Mouse (Mus musculus) ovary, adult 18-20 months (tissue): Measurements from ENCODE around the gene Kremen2.
A peak's percentile ranks its signal among the peaks of the same experiment; 100 is the strongest.
"Not testable (repeated sequence)": the region's sequence is repeated elsewhere in the genome, so short reads cannot be mapped to it uniquely, and the experiment has no call there.

Source experiments
- DNase-seq: peaks from one replicate; pipeline ENCODE4 v3.0.0; 2022; ENCODE audit warnings: low spot score, mixed read lengths

The Kremen2 gene

DNA sequence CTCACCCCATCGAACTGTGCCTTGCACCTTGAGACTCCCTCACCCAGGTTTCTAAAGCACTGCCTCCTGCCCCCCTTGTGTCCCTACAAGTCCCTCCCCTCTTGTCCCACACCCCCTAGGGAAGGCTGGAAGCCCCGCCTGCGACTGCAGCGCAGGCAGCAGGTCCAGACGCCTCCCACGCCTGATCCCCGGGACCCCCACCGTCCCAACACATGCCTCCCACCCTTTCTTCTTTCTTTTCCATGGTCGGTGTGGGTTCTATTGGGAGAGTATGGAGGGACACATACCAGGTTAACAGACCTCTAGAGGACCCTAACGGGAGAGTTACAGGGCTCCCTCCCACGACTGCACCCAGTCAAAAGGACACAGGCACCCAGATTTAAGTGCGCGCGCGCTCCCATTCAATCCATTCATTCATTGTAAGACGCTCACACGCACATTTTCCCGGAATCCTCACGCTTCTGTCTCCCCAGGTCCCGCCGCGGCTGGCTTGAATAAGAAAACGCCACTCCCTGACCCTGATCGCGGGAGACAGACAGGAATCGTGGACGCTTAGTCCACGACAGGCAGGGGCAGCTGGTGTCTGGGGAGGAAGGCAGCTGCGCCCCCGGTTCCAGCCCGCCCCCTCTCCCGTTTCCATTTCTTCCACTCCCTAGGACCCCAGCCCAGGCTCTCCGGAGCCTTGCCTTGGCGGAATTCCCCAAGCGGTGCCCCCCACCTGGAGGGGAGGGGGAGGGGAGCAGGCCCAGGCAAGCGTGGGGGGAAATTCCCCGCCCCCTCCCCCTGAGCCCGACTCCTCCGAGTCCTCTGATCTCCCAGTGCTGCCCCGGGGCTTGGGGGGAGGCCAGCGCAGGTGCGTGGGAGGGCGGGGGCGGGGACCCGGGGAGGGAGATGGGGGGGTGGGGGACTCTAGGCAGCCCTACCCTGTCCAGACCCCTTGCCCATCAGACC, at the start of gene Kremen2:
Kremen2 (minus strand) TSS at position 533 of the 951 bp plus-strand sequence.
- DNase-seq = no peak

- DNase-seq = no peak
Measured at GRCm38 (mm10) chr17:23795323-23795722, 49.7 kb upstream of the Kremen2 start.

GRCm38 (mm10) chr17:23791079-23791357, 45.4 kb upstream of the Kremen2 start:
- no peak for DNase-seq

DNA sequence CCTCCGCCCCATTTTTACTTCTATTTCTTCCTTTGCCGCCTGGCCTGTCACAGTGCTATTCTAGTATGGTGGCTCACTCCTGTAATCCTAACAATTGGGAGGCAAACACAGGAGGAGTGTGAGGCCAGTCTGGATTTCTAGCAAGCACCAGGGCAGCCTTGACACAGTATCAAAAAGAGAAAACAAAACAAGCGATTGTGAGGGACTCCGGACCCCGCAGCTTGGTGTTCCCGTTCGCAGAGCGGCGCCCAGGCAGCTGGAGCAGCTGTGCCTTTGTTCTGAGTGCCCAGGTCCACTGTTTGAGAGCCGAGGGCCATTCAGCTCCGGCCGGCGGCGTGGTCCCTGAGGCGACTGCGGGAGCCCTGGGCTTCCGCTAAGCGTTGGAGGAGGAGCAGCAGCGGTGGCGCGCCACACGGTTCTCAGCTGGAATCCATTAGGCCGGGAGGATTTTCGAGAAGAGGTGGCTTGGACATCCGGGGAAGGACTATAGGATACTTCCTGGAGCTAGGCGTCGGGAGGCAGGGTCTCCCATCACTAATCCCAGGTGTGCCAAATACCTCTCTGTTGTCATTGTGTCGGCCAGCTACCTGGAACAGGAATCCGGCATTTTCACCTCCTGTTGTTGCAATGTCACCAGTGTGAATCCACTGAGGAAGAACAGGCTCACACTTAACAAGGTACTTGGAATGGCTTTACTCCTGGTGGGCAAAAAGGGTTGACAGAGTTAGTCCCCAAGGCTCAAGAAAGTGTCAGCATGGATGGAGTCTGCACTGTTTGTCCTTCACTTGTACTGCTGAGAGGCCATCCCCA, 44.8 kb upstream of the Kremen2 start, which contains the start of gene Srrm2:
Srrm2 (plus strand) TSS at position 264 of the 810 bp plus-strand sequence.
- peak; percentile 53 for DNase-seq

DNA sequence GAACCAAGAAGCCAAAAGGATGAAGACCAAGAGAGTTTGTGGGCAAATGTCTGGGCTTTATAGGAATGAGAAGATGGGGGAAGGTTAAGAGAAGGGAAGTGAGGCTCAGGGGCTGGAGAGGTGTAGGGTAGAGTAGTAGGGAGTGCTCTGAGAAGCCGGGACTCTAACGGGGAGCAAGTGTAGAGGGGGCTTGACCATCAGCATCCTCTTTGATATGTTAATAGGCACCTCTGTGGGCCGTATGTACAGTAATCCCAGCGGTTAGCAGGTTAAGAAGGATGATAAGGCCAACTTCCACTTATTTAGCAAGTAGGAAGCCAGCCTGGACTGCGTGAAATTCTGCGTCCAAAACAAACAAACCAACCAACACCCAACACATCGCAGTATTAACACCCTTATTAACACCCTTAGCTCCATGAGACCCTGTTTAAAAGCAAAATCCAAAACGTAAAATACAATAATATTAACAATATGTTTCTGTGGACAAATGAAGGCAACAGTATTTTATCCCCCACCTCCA, 44.2 kb upstream of the Kremen2 start:
- DNase-seq = no peak

- DNase-seq = no peak
Measured at GRCm38 (mm10) chr17:23788973-23789372, 43.3 kb upstream of the Kremen2 start.

DNA sequence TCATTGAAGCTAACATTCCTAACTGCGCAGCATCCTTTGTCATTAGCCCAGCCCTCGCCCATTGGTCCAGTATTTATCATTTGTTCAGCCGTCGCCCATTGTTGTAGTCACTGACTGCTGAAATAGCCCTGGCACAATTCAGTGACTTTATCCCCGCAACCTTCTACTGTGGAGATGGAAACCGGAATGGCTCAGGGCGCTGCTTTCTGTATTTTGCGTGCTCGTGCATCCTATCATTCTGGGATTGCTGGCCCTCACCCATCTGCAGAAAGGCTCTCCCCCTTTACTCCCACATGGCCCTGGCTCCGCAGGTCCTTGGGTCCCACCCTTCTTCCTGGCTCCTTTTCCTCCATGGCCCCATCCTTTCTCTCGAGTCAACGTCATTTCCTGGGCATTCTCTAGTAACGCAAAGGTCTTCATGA, 40.9 kb upstream of the Kremen2 start:
- no peak for DNase-seq

DNA sequence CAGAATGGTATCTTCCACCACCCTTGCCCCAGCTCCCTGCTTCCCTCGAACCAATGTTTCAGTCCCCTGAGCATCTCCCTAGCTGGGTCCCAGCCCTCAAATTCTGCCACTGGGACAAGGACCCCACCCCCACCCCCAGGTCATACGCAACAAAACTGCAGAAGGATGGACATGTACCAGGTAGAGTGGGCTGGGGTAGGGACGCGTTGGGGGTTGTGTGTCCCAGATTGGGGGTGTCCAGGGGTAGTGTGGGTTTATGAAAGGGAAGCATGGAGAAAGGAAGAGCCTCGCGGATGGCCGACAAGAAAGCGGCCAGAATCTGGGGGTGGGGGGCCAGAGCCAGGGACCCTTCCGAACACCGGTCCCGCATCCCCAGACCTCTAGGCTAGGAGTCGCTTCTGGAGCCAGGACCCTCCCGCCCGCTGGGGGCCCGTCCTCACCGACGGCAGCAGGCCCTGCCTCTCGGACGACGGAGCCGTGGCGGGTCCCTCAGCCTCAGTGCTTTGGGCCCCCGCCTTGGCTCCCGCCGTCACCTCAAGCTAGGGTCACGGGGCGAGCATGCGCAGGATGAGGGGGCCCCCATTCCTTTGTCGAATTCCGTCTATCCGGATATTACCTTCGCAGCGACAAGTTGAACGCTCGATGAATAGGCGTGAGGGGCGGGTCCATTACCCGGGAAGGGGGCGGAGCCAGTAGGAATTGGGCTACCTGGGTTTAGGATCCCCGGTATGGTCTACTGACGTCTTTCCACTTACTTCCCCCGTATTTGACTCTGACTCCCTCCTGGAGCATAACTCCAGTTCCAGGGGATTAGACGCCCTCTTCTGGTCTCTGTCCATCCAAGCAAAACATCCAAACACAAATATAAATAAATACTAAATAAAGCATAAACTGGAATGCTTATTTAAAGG, 40.2 kb upstream of the Kremen2 start, which contains the start of gene Flywch2:
Flywch2 (minus strand) TSS at position 521 of the 911 bp plus-strand sequence.
- DNase-seq = peak; percentile 62

- no peak for DNase-seq
Measured at GRCm38 (mm10) chr17:23783352-23783751, 37.7 kb upstream of the Kremen2 start.

DNA sequence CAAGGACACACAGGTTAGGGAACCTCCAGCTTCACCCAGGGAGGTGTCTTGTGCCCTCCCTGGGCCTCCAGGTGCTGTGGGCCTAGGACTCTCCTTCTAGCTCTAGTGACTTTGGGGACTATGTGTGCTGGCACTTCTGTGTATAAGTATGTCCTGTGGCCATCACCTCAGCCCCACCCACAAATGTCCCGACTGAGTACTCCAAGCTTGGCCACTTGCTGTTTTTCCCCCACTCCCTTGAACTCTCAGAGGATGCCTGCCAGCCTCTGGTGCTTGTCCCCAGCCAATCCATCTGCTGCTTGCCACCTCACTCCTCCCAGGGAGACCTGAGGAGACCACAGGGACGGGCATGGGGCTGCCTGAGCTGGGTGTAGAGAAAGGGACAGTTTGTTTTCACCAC, 32.8 kb upstream of the Kremen2 start:
- DNase-seq = no peak

DNA sequence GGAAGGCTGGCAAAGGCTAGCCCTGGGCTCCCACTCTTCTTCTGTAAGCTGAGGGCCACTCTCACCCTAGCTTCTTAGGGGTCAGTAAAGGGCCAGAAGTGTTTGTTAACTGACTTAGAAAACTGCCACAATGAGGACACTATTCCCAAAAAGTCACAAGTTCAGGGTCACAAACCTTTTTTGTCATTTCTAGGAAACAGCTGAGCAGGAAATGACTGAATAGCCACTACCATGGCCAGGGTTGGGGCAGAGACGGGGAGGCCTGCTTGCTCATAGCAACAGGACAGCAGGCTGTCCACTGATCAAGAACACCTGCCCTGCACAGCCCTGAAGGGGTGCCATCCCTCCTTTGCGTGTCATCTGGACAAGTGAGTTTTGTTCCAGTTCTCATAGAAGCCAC, 31.5 kb upstream of the Kremen2 start:
- DNase-seq = no peak

DNA sequence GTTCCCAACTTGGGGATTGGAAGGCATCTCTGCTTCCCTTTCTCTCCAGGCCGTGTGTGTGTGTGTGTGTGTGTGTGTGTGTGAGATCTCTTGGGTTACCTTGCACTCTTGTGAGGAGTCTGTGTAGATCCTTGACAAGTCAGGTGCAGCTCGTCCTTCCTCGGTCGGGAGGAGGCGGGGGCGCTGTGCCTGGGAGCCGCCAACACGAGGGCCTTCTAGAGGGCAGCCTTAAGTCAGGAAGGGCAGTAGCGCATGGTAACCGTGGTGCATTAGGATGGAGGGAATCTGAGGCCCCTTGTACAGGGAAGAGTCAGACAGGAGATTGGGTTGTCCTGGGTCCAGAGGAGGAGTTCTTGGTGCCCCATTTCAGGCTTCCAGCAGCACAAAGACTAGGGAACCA, 30.6 kb upstream of the Kremen2 start:
- no peak for DNase-seq

DNA sequence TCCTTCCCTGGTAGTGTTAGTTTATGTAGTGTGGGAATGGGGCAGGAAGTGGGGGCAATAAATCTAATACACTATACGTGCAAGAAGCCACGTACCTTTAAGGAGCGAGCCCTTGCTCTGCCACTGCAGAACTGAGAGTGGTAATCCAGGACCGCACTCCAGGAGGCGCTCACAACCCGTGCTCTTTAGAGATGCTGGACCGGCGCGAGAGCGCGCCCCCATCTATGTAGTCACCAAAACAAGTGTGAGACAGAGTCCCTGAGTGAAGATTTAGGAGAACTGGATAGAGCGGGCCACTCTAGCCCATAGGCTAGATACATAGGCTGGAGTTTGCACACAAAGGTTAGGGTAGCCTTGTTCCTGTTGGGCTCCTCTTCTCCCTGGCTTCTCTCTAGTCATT, 28.5 kb upstream of the Kremen2 start:
- DNase-seq = peak; percentile 66

GRCm38 (mm10) chr17:23773676-23774075, 28.0 kb upstream of the Kremen2 start:
- DNase-seq = no peak

GRCm38 (mm10) chr17:23772219-23772556, 26.6 kb upstream of the Kremen2 start:
- not testable (repeated sequence) for DNase-seq

GRCm38 (mm10) chr17:23771284-23772218, 25.9 kb upstream of the Kremen2 start, which contains the start of gene Flywch1:
TSS of gene Flywch1 (minus strand) at chr17:23771602.
- DNase-seq = peak; percentile 97

GRCm38 (mm10) chr17:23770896-23771283, 25.3 kb upstream of the Kremen2 start:
- DNase-seq = no peak

DNA sequence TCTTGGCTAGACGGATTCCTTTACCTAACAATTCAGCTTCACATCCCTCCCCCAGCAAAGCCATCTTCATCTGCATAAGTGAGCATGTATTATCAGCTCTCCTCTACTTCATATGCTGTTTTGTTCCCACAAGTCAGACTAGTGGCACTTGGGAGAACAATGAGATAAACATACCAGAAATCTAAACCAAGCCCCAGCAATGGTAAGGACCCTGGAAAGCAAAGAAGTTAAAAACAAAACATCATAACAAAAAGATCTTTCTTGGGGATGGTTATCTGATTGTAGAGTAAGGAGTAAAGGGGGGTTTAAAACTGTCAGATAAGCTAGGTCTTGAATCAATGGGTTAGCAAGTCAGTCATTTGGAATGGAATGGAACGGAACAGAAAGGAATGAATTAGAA, 24.9 kb upstream of the Kremen2 start:
- no peak for DNase-seq

GRCm38 (mm10) chr17:23762976-23763375, 17.3 kb upstream of the Kremen2 start:
- no peak for DNase-seq

DNA sequence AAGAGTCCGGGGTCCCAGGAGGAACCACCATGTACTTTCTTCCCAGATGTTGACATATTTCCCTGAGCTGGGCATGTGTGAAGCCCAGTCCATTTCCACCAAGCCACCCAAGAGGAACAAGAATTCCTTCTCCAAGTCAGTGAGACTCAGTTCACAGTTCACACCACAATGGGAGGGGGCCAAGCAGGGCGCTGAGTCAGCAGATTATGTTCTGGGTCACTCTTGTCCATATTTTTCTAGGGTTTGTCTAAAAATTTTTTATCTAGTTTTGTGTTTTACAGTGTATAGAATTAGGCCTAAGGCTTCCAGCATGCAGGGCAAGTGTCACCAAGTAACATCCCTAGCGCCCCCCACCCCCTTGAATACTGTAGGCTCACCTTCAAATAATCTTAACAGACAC, 15.5 kb upstream of the Kremen2 start:
- DNase-seq = no peak

GRCm38 (mm10) chr17:23760231-23760630, 14.6 kb upstream of the Kremen2 start:
- no peak for DNase-seq
